Mouse (Mus musculus) heart, adult 2 months (tissue): ENCODE results near the gene Chkb.

Experiments
- CTCF ChIP-seq: fragments of 200-600 bp; IDR thresholded peaks from 2 replicates; pipeline ENCODE4 v1.8.1; 2022; ENCODE audit warnings: antibody characterized with exemption, mild to moderate bottlenecking, moderate library complexity
- EP300 ChIP-seq: fragments of 200-500 bp; IDR thresholded peaks from 2 replicates; pipeline ENCODE4 v1.6.1; 2011; ENCODE audit warnings: low read depth, low read length, control low read depth; ENCODE audit not compliant: insufficient read depth
- POLR2A ChIP-seq: fragments of 200-500 bp; IDR thresholded peaks from 2 replicates; pipeline ENCODE4 v1.6.1; 2011; ENCODE audit warnings: mild to moderate bottlenecking, low read depth, low read length, control low read depth; ENCODE audit not compliant: insufficient read depth

DNA sequence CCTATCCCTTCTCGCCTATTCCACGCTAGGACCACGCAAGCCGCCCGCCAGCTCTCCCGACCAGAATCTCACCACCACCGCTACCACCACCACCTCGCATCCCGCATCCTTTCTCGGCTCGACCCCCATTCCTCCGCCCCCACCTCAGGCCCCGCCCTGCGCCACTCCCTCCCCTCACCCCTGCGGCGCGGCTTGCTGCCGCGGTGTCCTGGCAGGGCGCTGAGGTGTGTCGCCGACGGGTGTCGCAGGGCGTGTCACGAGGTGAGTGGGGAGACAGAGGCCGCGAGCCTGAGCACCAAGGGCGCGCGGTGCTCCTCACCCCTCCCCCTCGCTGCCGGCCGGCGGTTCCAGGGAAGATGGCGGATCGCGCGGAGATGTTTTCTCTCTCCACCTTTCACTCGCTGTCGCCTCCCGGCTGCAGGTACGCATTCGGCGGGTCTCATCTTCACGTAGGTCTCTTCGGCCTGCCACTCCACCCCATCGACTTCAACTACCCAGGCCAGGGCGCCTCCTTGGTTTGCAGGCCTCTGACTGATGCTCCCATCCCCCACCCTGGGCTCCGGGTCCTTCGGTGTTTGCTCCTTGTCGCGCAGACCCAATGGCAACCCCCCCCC is 24.3 kb upstream of the Chkb start, which contains the start of gene Mapk8ip2:
- TF ChIP-seq EP300: no peak
- no peak for TF ChIP-seq POLR2A
- TF ChIP-seq CTCF: no peak
